Mouse (Mus musculus): Measurements from ENCODE around the gene Nmnat2.

DNA sequence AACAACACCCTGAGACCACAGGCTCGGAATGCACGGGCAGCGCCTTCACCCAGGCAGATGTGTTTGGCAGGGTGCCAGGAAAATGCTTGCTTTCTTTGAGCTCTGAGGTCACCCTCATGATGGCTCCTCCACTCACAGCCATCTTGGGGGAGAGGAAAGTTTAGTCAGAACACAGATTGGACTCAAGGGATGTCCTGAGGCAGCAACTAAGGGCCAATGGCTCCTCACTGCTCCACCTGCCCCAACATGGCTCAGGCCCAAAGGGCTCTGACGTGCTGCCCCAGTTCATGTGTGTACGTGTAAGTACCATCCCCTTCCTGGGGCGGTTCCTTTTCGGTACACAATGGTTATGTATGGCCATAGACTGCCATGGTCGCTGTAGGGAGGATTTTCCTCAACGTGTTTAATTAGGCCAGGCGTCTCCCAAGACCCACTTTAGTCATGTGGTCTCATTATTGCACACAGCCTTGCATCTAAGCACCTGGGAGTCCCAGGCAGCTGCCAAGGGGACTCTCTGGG is 198.9 kb downstream of the Nmnat2 start:
- no peak for TF ChIP-seq GATA1 (IDR thresholded peaks at IDR 0.05; ENCODE audit: borderline replicate concordance, low read length)
- no peak for TF ChIP-seq FLI1 (IDR thresholded peaks at IDR 0.05; ENCODE audit: low read length)

Measured in megakaryocyte, embryonic 14.5 days (primary cell).